Mouse (Mus musculus) G1E (cell line): Measurements from ENCODE around the gene Atp13a3. TPM values are rescaled to one million over a fixed set of nuclear protein-coding genes. Genes with fewer than 3 reads are reported as not detected.

Source experiments
- ATAC-seq: 2 replicates; pipeline ENCODE4 v1.8.0; 2016; ENCODE audit warnings: mild to moderate bottlenecking; ENCODE audit not compliant: insufficient number of reproducible peaks, poor library complexity, low FRiP score, severe bottlenecking; ENCODE audit errors: extremely low read depth
- DNase-seq: peaks from one replicate; pipeline ENCODE4 v3.0.0; 2012; ENCODE audit warnings: low spot score
- H3K27me3 ChIP-seq: 2 replicates; pipeline ENCODE4 v1.6.1; 2012; ENCODE audit warnings: mild to moderate bottlenecking, low read length, inconsistent platforms; ENCODE audit not compliant: insufficient read depth
- H3K36me3 ChIP-seq: replicated peaks from 2 replicates; pipeline ENCODE3; 2012; ENCODE audit warnings: mild to moderate bottlenecking, inconsistent platforms
- H3K4me1 ChIP-seq: 2 replicates; pipeline ENCODE4 v1.6.1; 2012; ENCODE audit warnings: low read depth, low read length, inconsistent platforms, mixed read lengths; ENCODE audit not compliant: insufficient read depth
- H3K4me3 ChIP-seq: 2 replicates; pipeline ENCODE4 v1.5.1; 2012; ENCODE audit warnings: low read depth, mild to moderate bottlenecking, inconsistent platforms, low read length, moderate library complexity, mixed read lengths
- H3K9me3 ChIP-seq: replicated peaks from 2 replicates; pipeline ENCODE4 v1.6.1; 2012; ENCODE audit warnings: inconsistent platforms
- CTCF ChIP-seq: IDR thresholded peaks from 2 replicates; pipeline ENCODE4 v1.5.1; 2012; ENCODE audit warnings: low read depth, low read length, inconsistent platforms, mixed read lengths
- GATA1 ChIP-seq: IDR thresholded peaks from 2 replicates; pipeline ENCODE4 v1.6.1; 2012; ENCODE audit warnings: borderline replicate concordance, low read length, inconsistent platforms, mixed read lengths
- GATA2 ChIP-seq: IDR thresholded peaks from 2 replicates; pipeline ENCODE4 v1.6.1; 2012; ENCODE audit warnings: low read depth, low read length, inconsistent platforms, borderline replicate concordance
- POLR2AphosphoS5 ChIP-seq: IDR thresholded peaks from 2 replicates; pipeline ENCODE4 v1.6.1; 2012; ENCODE audit warnings: low read depth, low read length, inconsistent platforms; ENCODE audit not compliant: insufficient replicate concordance
- TAL1 ChIP-seq: conservative IDR thresholded peaks from 2 replicates; pipeline ENCODE4 v1.6.1; 2012; ENCODE audit warnings: low read depth, low read length, inconsistent platforms, mixed read lengths
- polyA plus RNA-seq: library from polyadenylated mRNA; stranded (reverse); fragments of >175 nt; gene quantifications from 2 replicates; pipeline ENCODE4 v1.2.3, GENCODE M21; 2012
- total RNA-seq, 2 experiments: library from RNA; stranded (forward) in 1 of 2; stranded (reverse) in 1 of 2; fragments of 200-1000 nt in 1 of 2; fragments of >200 nt in 1 of 2; fragmentation: Nextera tagmentation in 1 of 2; gene quantifications; 2 replicates each; pipeline ENCODE4 v1.2.3; 2014 to 2017

Atp13a3 gene
- total and polyA plus RNA-seq, 3 experiments = 132 to 214 (median 202) TPM

DNA sequence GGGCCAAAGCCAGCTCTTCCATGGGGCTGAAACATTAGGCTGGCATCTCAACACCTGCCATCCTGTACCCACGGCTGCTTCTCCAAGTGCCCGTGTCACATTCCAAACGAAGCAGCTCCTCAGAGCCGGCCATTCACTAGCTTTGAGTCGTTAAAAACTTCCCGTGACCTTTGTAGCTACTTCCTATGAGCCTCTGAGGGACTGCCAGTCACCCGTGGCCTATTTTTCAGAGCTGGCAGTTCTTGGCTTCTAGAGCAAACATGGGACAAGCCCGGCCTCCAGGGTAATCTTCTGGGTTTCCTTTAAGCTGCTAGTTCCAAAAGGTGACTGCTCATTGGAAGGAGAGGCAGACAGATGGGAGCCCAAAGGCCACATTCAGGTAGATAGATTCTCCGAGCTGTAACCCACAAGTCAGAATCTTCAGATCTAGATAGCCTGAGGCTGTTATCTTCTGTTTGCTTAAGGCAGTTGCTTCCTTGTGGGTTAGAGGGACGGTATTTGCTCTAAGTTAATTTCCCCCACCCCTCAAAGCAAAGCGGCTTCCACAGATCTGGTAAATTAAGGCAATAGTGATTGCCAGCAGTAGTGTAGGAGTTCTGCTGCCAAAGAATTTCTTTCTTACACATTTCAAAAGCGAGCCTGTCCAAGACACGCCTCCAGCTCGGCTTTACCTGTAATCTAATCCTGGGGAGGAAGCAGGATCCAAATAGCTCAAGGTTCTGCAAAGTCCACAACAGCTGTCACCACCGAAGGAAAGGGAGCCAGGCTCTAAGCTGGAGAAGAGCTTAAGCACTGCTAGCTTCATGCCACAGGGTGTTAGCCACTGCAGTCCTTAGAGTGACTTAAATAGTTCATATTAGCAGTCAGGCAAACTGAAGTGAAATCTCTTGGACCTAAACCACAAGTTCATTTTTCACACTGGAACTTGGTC, 8.4 kb downstream of the Atp13a3 start:
- ATAC-seq = peak; percentile 56

GRCm38 (mm10) chr16:30395136-30395535, 10.6 kb downstream of the Atp13a3 start:
- no peaks in the 10 kb centered on the region for H3K27me3 ChIP-seq
- no peak for TF ChIP-seq POLR2AphosphoS5
- TF ChIP-seq GATA1 = no peak
- TF ChIP-seq CTCF = no peak
- TF ChIP-seq TAL1 = no peak
- TF ChIP-seq GATA2 = no peak
- DNase-seq (no peak), ATAC-seq (no peak)
- H3K36me3 ChIP-seq = no peaks in the 10 kb centered on the region
- no peaks in the 10 kb centered on the region for H3K9me3 ChIP-seq
- no peak overlapping the region for H3K4me3 ChIP-seq
- peaks cover 58% of the 10 kb centered on the region for H3K4me1 ChIP-seq

More for the DNA sequence above, 8.4 kb downstream of the Atp13a3 start:
- TF ChIP-seq GATA1 (no peak), TAL1 (no peak), CTCF (no peak), POLR2AphosphoS5 (no peak), GATA2 (no peak)
- Histone ChIP-seq H3K4me1 (peaks cover 56% of the 10 kb centered on the region), H3K36me3 (no peaks in the 10 kb centered on the region), H3K4me3 (peak overlapping the region; percentile 33; the same call in 1 of the 2 replicates), H3K9me3 (no peaks in the 10 kb centered on the region), H3K27me3 (no peaks in the 10 kb centered on the region)
- DNase-seq = peak; percentile 24

- no peaks in the 10 kb centered on the region for H3K9me3 ChIP-seq
- peaks cover 12% of the 10 kb centered on the region for H3K36me3 ChIP-seq
- ATAC-seq = no peak
- H3K4me3 ChIP-seq = no peak overlapping the region
- no peaks in the 10 kb centered on the region for H3K27me3 ChIP-seq
- DNase-seq = no peak
- H3K4me1 ChIP-seq = peaks cover 50% of the 10 kb centered on the region
- TF ChIP-seq GATA2 = no peak
- no peak for TF ChIP-seq GATA1
- TF ChIP-seq CTCF = no peak
- TF ChIP-seq POLR2AphosphoS5 = no peak
- no peak for TF ChIP-seq TAL1
These were observed 15.0 kb downstream of the Atp13a3 start for GRCm38 (mm10) chr16:30390650-30391340.

DNA sequence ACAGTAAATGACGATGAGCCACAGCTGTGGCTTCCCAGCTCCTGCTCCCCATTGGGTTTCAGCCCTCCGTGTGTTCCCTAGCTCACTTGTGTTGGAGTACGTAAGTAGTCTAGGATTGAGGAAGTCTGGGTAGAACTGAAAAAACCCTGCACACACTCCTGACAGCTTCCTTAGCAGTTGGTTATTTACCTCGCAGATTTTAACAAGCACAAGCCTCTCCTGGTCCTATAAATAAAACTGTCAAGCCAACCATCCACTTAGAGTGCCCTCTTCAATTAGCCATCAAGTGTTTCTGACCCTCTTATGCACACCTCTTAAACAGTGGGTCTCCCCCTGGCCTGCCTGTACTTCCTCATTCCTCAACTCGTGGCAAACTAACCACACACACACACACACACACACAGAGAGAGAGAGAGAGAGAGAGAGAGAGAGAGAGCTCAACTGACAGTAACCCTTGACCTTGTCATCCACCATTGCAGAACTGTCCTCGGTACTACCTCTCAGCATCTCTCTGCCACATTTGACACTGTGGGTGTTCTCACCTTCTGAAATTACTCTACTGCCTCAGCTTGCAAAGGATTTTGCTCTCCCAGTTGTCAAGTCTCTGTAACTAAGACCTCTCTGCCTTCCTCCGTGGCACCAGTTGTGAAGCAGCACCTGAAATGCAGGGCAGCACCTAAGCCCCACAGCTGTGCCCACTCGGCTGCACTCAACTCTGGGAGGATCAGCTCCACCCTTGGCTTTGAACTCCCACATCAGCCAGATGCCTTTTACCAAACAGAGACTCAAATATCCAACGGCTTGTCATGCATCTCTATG, 15.7 kb downstream of the Atp13a3 start:
- TF ChIP-seq GATA2 = no peak
- 0 out of 2 replicates have a peak, but pooled peaks have one; percentile 6 for TF ChIP-seq POLR2AphosphoS5
- TF ChIP-seq CTCF = no peak
- no peak for TF ChIP-seq GATA1
- no peak for TF ChIP-seq TAL1
- peak; percentile 30; the same call in 1 of the 2 replicates for ATAC-seq
- no peaks in the 10 kb centered on the region for H3K27me3 ChIP-seq

DNA sequence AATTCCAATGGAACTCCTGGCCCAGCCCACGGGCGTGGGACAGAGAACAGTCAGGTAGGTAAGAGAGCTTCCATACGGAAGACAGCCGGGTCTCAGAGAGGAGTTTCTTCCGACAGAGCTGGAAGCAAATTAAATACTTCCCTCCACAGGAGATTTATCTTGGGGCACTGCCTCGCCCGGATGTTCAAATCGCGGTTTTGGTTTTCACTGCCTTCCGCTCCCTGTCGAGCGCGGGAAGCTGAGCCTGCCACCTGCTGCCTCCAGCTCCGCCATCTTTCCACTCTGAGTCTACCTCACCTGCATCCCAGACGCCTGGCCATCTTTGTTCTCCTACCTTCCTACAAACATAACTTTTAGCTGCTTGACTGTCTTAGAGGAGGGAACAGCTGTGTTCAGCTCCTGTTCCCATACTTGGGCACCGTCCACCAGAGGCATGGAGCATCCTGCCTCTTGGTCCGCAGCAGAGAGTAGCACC, 16.5 kb downstream of the Atp13a3 start:
- Histone ChIP-seq H3K4me1 (peaks cover 50% of the 10 kb centered on the region), H3K27me3 (no peaks in the 10 kb centered on the region), H3K36me3 (peaks cover 27% of the 10 kb centered on the region), H3K4me3 (peak overlapping the region; percentile 99), H3K9me3 (no peaks in the 10 kb centered on the region)
- DNase-seq = peak; percentile 52
- peak; percentile 36; the same call in 1 of the 2 replicates for ATAC-seq
- TF ChIP-seq GATA1 (no peak), POLR2AphosphoS5 (0 out of 2 replicates have a peak, but pooled peaks have one; percentile 63)

More for the DNA sequence above, 15.7 kb downstream of the Atp13a3 start:
- Histone ChIP-seq H3K4me1 (peaks cover 50% of the 10 kb centered on the region), H3K36me3 (peaks cover 19% of the 10 kb centered on the region), H3K4me3 (peak overlapping the region; percentile 99; the same call in 1 of the 2 replicates), H3K9me3 (no peaks in the 10 kb centered on the region)
- peak; percentile 64 for DNase-seq
